Mouse (Mus musculus) layer of hippocampus, postnatal 10 days (tissue): ENCODE results near the gene Rhbdd1. TPM values are rescaled to one million over a fixed set of nuclear protein-coding genes. Genes with fewer than 3 reads are reported as not detected.

Source experiments
- DNase-seq, 2 experiments: peaks; one replicate each; pipeline ENCODE4 v3.0.0; 2021; ENCODE audit warnings: low spot score in 2 of 2
- total RNA-seq, 2 experiments: library from RNA; stranded (reverse); gene quantifications; 2 replicates each; pipeline ENCODE4 v1.2.3; 2021

Rhbdd1 gene
- total RNA-seq, 2 experiments from 2014 or later = 5.8 to 5.9 TPM

DNA sequence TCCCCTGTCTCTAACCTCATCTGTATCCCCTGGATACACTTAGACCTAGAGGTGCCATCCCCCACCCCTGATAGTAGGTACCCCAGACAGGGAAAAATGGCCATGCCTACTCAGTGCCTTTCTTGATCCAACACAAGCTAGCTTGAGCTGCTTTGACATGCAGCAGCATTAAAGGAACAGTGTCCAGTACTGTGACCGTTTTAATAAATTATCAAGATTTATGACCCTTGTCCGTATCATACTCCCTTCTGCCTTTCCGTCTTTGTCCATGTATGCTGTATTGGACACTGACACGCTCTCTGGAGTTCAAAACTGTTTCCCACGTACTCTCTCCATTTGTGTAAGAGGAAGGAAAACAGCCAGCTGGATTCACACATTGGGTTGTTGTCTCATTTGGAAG, 111.5 kb downstream of the Rhbdd1 start:
- no peak for DNase-seq

- no peak for DNase-seq
Observed at GRCm38 (mm10) chr1:82429061-82429460, 112.8 kb downstream of the Rhbdd1 start.

GRCm38 (mm10) chr1:82432919-82433648, 116.8 kb downstream of the Rhbdd1 start:
- peak; percentile 81 to 85 for DNase-seq

- DNase-seq = no peak
Observed at GRCm38 (mm10) chr1:82433649-82434005, 117.4 kb downstream of the Rhbdd1 start.

- no peak for DNase-seq
Observed at GRCm38 (mm10) chr1:82437273-82437672, 121.0 kb downstream of the Rhbdd1 start.

DNA sequence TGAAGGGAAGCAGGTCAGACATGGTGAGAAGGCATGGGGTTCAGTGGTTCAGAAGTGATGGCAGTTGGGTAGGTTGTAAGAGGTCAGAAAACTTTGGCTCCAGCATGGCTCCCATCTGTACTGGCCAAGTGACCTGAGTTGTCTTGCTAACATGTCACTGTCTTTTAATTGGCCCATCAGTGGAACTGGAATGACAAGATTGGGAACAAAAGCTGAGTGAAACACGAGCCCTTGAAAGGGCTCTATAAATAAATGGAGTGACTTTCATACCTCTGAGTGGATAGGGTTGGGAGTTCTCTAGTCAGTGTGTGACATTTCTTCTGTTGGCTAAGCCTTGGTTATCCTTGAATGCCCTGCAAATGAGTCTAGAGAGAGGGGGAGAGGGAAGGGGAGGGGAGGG, 123.9 kb downstream of the Rhbdd1 start:
- DNase-seq = no peak

DNA sequence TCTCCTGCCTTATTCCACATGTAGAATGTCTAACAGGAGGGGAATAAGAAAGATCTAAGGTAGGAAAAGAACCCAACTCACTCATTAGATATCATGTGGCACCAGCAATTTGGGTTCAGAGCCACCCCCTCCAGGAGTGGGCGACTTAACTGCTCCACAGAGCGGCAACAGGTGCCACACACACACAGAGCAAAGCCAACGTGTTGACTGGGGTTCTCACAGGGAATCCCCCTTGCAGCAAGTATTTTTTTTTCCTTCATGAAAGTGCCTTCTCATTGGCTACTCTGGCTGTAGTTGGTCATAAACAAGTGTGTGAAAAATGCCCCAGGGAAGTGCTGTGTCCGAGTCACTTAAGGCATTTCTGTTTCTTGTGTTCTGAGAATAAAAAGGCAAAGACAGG, 127.3 kb downstream of the Rhbdd1 start:
- no peak for DNase-seq

GRCm38 (mm10) chr1:82446049-82446448, 129.8 kb downstream of the Rhbdd1 start:
- no peak for DNase-seq

GRCm38 (mm10) chr1:82449851-82450250, 133.6 kb downstream of the Rhbdd1 start:
- no peak for DNase-seq

GRCm38 (mm10) chr1:82451927-82452651, 135.8 kb downstream of the Rhbdd1 start:
- DNase-seq = no peak

- DNase-seq = no peak
Observed at GRCm38 (mm10) chr1:82454031-82454430, 137.8 kb downstream of the Rhbdd1 start.

GRCm38 (mm10) chr1:82459350-82459749, 143.1 kb downstream of the Rhbdd1 start:
- DNase-seq = no peak

- no peak for DNase-seq
Observed at GRCm38 (mm10) chr1:82459926-82460325, 143.7 kb downstream of the Rhbdd1 start.

DNA sequence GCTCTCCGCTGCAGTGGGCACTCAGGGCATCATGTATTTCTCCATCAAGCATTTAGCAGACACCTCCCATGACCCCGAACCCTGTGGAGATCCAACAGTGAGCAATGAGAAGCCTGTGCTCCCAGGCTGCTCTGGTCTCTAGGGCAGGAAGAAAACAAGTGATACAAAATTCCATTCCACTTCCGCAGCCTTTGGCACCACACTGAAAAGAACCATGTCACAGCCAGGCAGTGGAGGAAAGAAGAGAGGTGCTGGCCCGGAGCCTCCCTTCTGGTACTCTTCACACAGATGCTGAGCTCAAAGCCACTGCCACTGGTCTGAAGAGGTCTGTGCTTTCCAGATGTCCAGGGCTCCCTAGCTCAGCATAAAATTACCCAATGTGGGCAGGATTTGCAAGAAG, 144.8 kb downstream of the Rhbdd1 start:
- DNase-seq = no peak

- no peak for DNase-seq
Observed at GRCm38 (mm10) chr1:82465321-82465853, 149.1 kb downstream of the Rhbdd1 start.

DNA sequence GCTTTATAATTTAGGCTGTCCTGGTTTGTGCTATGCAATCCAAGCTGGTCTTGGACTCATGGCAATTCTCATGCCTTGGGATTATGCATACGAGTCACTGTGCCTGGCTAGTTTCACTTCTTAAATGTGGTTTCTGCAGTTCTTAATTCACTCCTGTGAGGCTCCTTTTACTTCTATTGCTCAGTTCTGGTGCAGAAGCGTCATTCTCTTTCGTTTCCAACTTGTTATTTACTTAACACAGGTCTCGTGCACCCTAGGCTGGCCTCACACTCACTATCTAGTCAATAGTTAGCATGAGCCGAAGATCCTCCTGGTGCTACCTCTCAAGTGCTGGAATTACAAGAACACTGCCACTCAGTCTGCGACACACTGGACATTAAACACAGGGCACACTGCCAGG, 152.6 kb downstream of the Rhbdd1 start:
- no peak for DNase-seq

DNA sequence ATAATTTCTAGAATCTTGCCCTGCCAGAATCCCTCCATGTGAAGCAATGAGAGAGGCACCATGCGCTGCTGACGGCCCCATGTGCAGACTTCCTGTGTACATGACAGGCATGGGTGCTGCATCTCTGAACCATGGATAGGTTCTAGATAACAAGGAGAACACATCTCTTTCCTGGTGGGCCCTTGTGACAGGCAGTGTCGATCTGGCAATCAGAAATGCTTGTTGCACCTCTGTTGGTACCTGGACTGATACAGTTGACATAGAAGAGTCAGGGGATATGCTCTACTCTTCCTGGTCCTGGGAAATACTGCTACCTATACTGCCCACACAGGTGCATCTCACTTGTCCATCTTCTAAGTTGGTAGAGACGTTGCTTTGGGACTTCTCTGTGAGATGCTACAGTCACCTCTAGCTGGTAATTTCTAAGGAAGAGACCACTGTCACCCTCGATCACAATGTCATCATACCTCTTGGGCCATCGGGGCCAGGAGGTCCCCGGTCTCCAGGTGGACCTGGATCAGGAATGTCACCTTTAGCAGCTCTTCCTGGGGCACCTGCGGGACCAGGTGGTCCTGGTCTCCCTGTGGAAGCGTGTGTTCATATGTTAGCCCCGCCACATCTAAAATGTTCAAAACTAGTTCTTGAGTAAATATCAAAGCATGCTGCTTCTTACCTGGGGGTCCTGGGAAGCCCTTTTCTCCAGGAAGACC, 154.4 kb downstream of the Rhbdd1 start:
- no peak for DNase-seq

DNA sequence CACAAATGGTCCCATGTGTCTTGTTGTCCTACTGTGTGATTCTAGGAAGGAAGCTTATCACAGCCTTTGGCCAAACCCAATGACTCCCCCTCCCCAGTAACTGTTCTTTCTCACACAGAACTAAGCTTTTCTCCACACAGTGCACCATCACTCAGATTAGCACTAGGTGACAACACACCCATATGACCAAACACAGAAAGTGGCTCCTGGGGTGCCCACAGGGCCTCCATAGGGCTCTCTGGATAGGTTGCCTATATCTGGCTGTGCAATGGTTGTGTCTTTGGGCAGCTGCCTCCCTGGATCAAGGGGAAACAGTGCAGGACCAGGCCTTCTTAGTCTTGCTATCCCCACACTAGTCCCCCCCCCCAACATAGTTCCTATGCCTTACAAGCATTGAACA, 157.2 kb downstream of the Rhbdd1 start:
- no peak for DNase-seq

DNA sequence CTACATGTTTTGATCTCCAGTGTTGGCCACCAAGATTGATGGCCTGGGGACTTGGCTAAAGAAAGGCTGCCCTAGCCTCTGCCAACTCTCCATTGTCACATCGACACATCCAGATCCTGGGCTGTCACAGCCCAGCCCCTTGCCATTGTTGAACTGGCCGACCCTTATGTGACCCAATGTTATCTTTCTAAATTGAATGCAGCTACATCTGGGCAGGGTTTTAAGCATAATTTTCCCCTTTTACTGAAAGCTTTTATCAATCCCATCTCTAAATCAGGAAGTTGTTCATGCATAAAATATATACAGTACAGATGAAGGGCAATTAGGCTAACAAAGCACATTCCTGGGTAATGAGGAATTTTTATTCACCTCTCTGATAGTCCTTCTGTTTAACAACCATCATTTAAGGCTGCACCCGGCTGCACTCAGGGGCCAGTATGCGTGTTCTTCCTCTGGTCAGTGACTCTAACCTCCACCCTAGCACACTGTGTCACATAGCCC, 158.3 kb downstream of the Rhbdd1 start:
- DNase-seq = no peak

DNA sequence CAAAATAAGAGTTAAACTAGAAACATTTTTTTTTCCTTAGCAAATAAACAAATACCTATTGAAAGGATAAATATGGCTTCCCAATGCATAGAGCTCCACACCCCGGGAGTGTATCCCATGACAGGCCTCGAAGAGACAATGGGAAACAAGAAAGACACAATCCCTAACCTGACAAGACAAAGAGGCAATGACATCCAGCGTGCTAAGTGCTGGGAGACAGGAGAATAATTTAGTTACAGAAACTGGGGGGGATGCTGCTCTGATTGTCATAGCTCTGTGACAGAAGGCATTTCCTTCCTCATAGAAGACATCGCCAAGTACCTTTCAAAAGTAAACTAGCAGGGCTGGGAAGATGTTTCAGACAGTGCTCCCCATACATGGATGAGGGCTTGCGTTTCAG, 159.0 kb downstream of the Rhbdd1 start:
- no peak for DNase-seq

DNA sequence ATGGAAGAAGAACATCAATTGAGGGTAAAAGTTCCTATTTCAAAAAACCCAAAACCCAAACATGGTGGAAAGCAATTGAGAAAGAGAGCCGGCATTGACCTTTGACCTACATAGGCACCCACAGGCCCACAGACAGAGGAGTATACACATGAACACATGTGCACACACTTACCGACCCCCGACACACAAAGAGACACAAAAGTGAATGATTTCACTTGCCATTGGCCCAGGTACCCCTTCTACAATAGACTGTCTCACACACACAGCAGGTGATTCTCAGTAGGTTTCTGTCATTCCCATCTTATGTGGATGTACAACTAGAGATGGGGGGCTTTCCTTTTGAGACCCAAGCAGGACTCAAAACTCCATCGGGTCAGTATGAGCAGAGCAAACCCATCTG, 159.6 kb downstream of the Rhbdd1 start:
- DNase-seq = no peak

DNA sequence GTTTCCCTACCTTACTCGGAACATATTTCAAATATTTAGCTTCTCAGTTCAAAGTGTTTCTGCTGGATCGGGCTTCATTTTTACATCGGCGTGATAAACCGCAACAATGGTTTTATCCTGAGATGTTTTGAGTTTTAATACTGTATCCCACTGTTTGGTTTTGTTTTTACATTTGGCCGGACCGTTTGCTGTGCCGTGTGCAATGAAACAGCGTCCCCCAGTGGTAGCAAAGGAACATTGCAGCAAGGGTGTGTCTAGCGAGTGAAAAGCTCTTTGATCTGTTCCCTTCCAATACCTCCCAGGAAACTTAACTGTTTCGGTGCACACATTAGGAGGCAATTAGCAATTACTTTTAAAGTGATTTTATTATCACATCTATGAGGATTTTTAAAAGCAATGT, 160.0 kb downstream of the Rhbdd1 start:
- DNase-seq = peak; percentile 64 to 66
